Mouse (Mus musculus): ENCODE data around the gene Prkg1. TPM values are rescaled to one million over a fixed set of nuclear protein-coding genes. Genes with fewer than 3 reads are reported as not detected.

Prkg1 gene
- polyA plus RNA-seq, 1 experiment = 7.3 TPM

DNA sequence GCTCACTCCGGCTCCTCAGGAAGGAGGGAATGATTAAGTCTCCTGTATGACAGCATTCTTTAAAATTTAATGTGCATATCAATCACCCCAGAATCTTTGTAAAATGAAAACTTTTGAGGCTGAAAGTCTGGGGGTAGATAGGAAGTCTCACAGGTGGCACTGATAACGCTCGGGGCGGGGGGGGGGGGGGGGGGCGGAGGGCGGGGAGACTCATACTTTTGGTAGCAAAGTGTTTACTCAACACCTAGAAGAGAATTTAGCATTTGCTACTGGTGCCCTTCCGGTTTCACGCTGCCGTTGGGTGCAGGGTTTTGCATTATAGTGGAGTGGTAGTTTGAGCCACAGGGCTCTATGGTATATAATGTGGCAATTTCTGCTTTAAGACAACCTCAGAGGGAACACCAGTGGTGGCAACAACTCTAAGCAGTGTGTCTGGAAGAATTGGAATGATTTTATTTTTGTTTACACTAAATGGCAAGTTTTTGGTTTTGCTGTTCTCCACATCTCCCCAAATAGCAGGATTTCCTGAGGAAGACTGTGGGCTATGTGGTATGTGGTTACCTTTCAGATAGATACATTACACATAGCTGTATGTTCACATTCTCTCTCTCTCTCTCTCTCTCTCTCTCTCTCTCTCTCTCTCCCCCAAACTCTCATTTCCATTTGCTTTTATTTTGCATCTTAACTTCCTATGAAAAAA, 427.5 kb downstream of the Prkg1 start:
- Histone ChIP-seq H3K27me3 (ENCODE audit: control insufficient read depth, insufficient read depth, low read length) (no peaks in the 10 kb centered on the region), H3K4me1 (ENCODE audit: control insufficient read depth, insufficient read depth, low read length) (no peaks in the 10 kb centered on the region), H3K4me3 (replicated peaks; ENCODE audit: insufficient read depth, low read depth, low read length) (no peak overlapping the region), H3K27ac (ENCODE audit: insufficient read depth, low read length) (no peak overlapping the region)
- WGBS = 86% methylated on average over 9 of the region's 9 CpGs
- TF ChIP-seq POLR2A (IDR thresholded peaks at IDR 0.05; ENCODE audit: borderline replicate concordance, insufficient read depth, low read length) (no peak), CTCF (IDR thresholded peaks at IDR 0.05; ENCODE audit: borderline replicate concordance, insufficient read depth, low read depth, low read length) (no peak)
- DNase-seq = no peak

DNA sequence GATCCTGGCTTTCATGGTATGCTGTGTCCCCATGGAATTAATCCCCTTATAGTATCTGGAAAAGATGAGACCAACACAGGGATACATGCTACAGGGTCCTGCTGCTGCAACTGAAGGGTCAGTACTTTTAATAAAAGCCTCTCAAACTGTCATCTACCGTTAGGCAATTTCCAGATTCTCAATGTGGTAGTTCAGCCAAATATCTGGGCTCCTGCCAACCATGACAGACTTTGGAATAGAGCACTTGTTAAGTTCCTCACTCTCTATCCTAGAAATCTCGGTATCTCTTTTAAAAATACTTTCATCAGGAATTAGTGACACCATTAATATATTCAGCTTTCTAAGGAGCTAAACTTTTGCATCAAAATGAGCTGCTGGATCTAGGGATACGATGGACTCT, 428.5 kb downstream of the Prkg1 start:
- Histone ChIP-seq H3K4me1 (ENCODE audit: control insufficient read depth, insufficient read depth, low read length) (no peaks in the 10 kb centered on the region), H3K27ac (ENCODE audit: insufficient read depth, low read length) (no peak overlapping the region), H3K27me3 (ENCODE audit: control insufficient read depth, insufficient read depth, low read length) (no peaks in the 10 kb centered on the region), H3K4me3 (replicated peaks; ENCODE audit: insufficient read depth, low read depth, low read length) (no peak overlapping the region)
- DNase-seq = no peak
- TF ChIP-seq CTCF (IDR thresholded peaks at IDR 0.05; ENCODE audit: borderline replicate concordance, insufficient read depth, low read depth, low read length) (no peak), POLR2A (IDR thresholded peaks at IDR 0.05; ENCODE audit: borderline replicate concordance, insufficient read depth, low read length) (no peak)
- 32% methylated on average over 3 of the region's 3 CpGs for WGBS

DNA sequence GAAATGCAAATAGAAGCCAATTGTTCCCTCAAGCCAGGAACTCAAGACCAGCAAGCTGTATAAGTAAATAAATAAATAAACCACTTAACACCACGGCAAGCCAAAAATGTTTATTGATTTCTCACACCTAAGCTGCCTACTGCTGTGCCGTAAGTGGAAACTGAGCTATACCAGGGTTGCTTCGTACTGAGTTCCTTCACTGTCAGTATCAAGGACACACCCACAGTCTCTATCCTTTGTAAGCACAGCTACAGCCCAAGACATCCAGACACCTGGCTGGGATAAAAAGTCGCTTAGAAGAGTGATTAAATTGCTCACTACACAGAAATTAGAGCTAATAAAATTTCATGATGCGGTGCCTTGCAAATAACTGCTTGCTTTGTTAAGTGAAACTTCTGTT, 434.9 kb downstream of the Prkg1 start:
- Histone ChIP-seq H3K4me3 (replicated peaks; ENCODE audit: insufficient read depth, low read depth, low read length) (no peak overlapping the region), H3K27me3 (ENCODE audit: control insufficient read depth, insufficient read depth, low read length) (no peaks in the 10 kb centered on the region), H3K27ac (ENCODE audit: insufficient read depth, low read length) (no peak overlapping the region), H3K4me1 (ENCODE audit: control insufficient read depth, insufficient read depth, low read length) (no peaks in the 10 kb centered on the region)
- 80% methylated on average over 5 of the region's 5 CpGs for WGBS
- TF ChIP-seq CTCF (IDR thresholded peaks at IDR 0.05; ENCODE audit: borderline replicate concordance, insufficient read depth, low read depth, low read length) (no peak), POLR2A (IDR thresholded peaks at IDR 0.05; ENCODE audit: borderline replicate concordance, insufficient read depth, low read length) (no peak)
- no peak for DNase-seq

DNA sequence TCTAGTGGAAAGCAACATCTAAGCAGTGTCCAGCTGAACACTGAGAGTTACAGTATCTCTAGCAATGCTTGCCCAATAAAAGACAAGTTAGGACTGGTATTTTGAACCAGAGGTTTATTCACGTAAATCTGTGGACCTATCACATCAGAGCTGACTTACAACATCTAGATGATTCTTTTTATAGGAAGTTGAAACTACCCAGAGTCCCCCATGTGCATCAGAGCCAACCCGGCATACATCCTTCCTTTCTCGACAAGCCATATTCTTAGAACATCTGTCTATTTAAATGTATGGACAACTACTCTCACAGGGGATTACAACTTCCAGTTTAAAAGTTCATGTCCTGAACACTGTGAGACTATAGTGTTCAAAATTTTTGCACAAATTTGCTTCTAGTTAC, 460.1 kb downstream of the Prkg1 start:
- Histone ChIP-seq H3K27ac (ENCODE audit: insufficient read depth, low read length) (no peak overlapping the region), H3K4me3 (replicated peaks; ENCODE audit: insufficient read depth, low read depth, low read length) (no peak overlapping the region), H3K4me1 (ENCODE audit: control insufficient read depth, insufficient read depth, low read length) (no peaks in the 10 kb centered on the region), H3K27me3 (ENCODE audit: control insufficient read depth, insufficient read depth, low read length) (no peaks in the 10 kb centered on the region)
- TF ChIP-seq CTCF (IDR thresholded peaks at IDR 0.05; ENCODE audit: borderline replicate concordance, insufficient read depth, low read depth, low read length) (no peak), POLR2A (IDR thresholded peaks at IDR 0.05; ENCODE audit: borderline replicate concordance, insufficient read depth, low read length) (no peak)
- no peak for DNase-seq
- 89% methylated on average over 3 of the region's 3 CpGs for WGBS

DNA sequence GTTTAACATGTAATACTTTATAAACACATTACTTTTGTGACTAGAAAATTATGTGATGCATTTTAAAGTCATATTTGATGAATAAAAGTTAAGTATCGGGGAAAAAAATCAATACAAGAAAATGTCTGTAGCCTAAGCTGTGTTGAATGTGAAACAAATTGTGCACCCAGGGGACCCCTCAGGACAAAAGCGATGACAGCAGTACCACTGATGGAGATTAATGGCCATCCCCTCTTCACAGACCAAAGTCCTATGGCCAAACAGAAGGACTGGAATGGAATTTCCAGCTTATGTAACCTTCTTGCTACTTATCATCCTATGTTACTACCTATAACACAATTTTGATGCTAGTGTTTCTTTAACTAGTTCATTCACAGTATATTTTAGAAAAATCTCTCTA, 473.6 kb downstream of the Prkg1 start:
- TF ChIP-seq POLR2A (IDR thresholded peaks at IDR 0.05; ENCODE audit: borderline replicate concordance, insufficient read depth, low read length) (no peak), CTCF (IDR thresholded peaks at IDR 0.05; ENCODE audit: borderline replicate concordance, insufficient read depth, low read depth, low read length) (no peak)
- no peaks in the 10 kb centered on the region for H3K27me3 ChIP-seq (ENCODE audit: control insufficient read depth, insufficient read depth, low read length)
- WGBS = 78% methylated on average over 2 of the region's 2 CpGs
- no peaks in the 10 kb centered on the region for H3K4me1 ChIP-seq (ENCODE audit: control insufficient read depth, insufficient read depth, low read length)
- no peak overlapping the region for H3K27ac ChIP-seq (ENCODE audit: insufficient read depth, low read length)
- no peak for DNase-seq
- no peak overlapping the region for H3K4me3 ChIP-seq (replicated peaks; ENCODE audit: insufficient read depth, low read depth, low read length)

DNA sequence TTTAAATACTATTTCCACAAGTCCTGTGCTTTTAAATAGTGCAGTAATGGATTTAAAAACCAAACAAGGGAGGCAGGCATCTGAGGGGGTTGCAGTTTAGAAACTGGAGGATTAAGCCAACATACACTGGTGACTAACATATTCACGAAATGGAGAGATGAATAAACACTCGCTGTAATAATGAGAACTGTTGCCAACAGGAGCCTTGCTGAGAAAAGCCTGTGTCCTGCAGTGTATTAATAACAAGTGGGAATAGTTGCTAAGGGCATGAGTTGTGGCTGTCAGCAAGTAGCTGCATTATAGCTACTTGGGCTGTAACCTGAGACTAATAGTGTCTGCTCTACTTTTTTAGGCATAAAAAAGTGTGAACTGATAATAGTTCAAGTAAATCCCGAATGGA, 480.3 kb downstream of the Prkg1 start:
- H3K27me3 ChIP-seq (ENCODE audit: control insufficient read depth, insufficient read depth, low read length) = no peaks in the 10 kb centered on the region
- H3K4me1 ChIP-seq (ENCODE audit: control insufficient read depth, insufficient read depth, low read length) = no peaks in the 10 kb centered on the region
- no peak overlapping the region for H3K27ac ChIP-seq (ENCODE audit: insufficient read depth, low read length)
- no peak overlapping the region for H3K4me3 ChIP-seq (replicated peaks; ENCODE audit: insufficient read depth, low read depth, low read length)
- 16% methylated on average over 3 of the region's 3 CpGs for WGBS
- TF ChIP-seq CTCF (IDR thresholded peaks at IDR 0.05; ENCODE audit: borderline replicate concordance, insufficient read depth, low read depth, low read length) (no peak), POLR2A (IDR thresholded peaks at IDR 0.05; ENCODE audit: borderline replicate concordance, insufficient read depth, low read length) (no peak)
- no peak for DNase-seq

DNA sequence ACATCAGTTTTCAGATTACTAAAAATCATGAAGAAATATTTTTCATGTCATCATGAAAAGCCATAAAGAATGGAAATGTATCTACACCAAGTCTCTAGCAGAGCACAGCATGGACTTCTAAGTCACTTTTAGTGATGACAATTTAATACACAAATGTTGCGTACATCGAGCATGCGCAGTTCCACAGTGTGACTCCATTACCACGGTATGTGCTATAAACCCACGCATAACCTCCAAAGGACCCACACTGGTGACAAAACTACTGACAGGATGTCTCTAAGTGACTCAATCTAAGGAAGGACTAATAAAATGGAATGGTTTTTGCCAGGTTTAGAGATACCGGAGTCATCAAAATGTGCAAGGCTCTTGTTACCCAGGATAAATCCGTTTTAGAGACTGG, 480.7 kb downstream of the Prkg1 start:
- H3K4me1 ChIP-seq (ENCODE audit: control insufficient read depth, insufficient read depth, low read length) = no peaks in the 10 kb centered on the region
- WGBS = 76% methylated on average over 7 of the region's 7 CpGs
- H3K27ac ChIP-seq (ENCODE audit: insufficient read depth, low read length) = no peak overlapping the region
- H3K4me3 ChIP-seq (replicated peaks; ENCODE audit: insufficient read depth, low read depth, low read length) = no peak overlapping the region
- H3K27me3 ChIP-seq (ENCODE audit: control insufficient read depth, insufficient read depth, low read length) = no peaks in the 10 kb centered on the region
- TF ChIP-seq POLR2A (IDR thresholded peaks at IDR 0.05; ENCODE audit: borderline replicate concordance, insufficient read depth, low read length) (no peak), CTCF (IDR thresholded peaks at IDR 0.05; ENCODE audit: borderline replicate concordance, insufficient read depth, low read depth, low read length) (no peak)
- DNase-seq = no peak

DNA sequence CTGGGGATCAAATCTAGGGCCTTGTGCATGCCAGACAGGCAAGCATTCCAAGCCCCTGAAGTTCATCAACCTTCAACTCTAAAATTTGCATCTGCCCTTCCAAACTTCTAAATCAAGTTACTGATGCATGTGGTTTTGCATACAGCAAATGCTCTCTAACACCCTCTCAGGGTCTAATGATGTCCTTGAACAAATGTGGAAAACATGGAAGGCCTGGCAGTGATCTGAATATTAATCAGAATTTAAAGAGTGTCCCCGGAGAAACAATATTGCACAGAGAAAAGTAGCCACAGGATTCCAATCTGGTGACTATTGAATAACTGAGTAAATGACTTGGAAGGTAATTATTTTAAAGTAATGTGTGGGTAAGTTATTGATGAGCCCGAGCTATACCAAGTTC, 481.2 kb downstream of the Prkg1 start:
- no peak overlapping the region for H3K27ac ChIP-seq (ENCODE audit: insufficient read depth, low read length)
- TF ChIP-seq POLR2A (IDR thresholded peaks at IDR 0.05; ENCODE audit: borderline replicate concordance, insufficient read depth, low read length) (no peak), CTCF (IDR thresholded peaks at IDR 0.05; ENCODE audit: borderline replicate concordance, insufficient read depth, low read depth, low read length) (no peak)
- no peak overlapping the region for H3K4me3 ChIP-seq (replicated peaks; ENCODE audit: insufficient read depth, low read depth, low read length)
- no peak for DNase-seq
- H3K4me1 ChIP-seq (ENCODE audit: control insufficient read depth, insufficient read depth, low read length) = no peaks in the 10 kb centered on the region
- 47% methylated on average over 2 of the region's 2 CpGs for WGBS
- H3K27me3 ChIP-seq (ENCODE audit: control insufficient read depth, insufficient read depth, low read length) = no peaks in the 10 kb centered on the region

All from cerebellum, adult 2 months (tissue).